16 mouse cellular contexts compared by ENCODE assay signal in genomic region chr19:6272053-6272452, GRCm38 (mm10). TPM values are rescaled to one million over a fixed set of nuclear protein-coding genes. Genes with fewer than 3 reads are reported as not detected.
DNase-seq lines count a peak whose midpoint lies in the region; ATAC-seq lines count a peak whose summit lies in the region.
"Had no signal": no experiment of that assay in that cellular context is flagged by ENCODE, and none has a peak within 500 bp of the region (broad histone marks: within the 10 kb centered on the region; RNA-seq: fewer than 3 reads in every experiment).

No protein-coding gene starts in this region.

- 72% methylated on average over 7 of the region's 7 CpGs for WGBS in embryonic facial prominence, embryonic 13.5 days
- 66% methylated on average over 7 of the region's 7 CpGs for WGBS in embryonic facial prominence, embryonic 10.5 days
- WGBS in kidney, embryonic 15.5 days = 65% methylated on average over 7 of the region's 7 CpGs
- WGBS in liver, embryonic 15.5 days (ENCODE audit: insufficient replicate concordance) = 73% methylated on average over 7 of the region's 7 CpGs

- peaks cover 10% of the 10 kb centered on the region for H3K4me1 ChIP-seq in embryonic facial prominence, embryonic 13.5 days
- peaks cover 27% of the 10 kb centered on the region for H3K4me1 ChIP-seq in embryonic facial prominence, embryonic 10.5 days
- peaks cover 23% of the 10 kb centered on the region for H3K4me1 ChIP-seq in kidney, embryonic 15.5 days
- peaks cover 85% of the 10 kb centered on the region for H3K4me1 ChIP-seq in liver, embryonic 15.5 days (replicated peaks)

- no peaks in the 10 kb centered on the region; the same call in 1 of the 2 replicates for H3K27me3 ChIP-seq in embryonic facial prominence, embryonic 13.5 days
- H3K27me3 ChIP-seq in embryonic facial prominence, embryonic 10.5 days (replicated peaks; ENCODE audit: low read depth, poor library complexity, severe bottlenecking) = peaks cover 6% of the 10 kb centered on the region
- no peaks in the 10 kb centered on the region for H3K27me3 ChIP-seq in kidney, embryonic 15.5 days
- H3K27me3 ChIP-seq in liver, embryonic 15.5 days = peaks cover 7% of the 10 kb centered on the region; the same call in 1 of the 2 replicates
- H3K27me3 ChIP-seq: lung, embryonic 15.5 days; Patski had no signal

- no peak for DNase-seq in embryonic facial prominence, embryonic 10.5 days (ENCODE audit: low spot score)
- DNase-seq in R1 (ENCODE audit: low read depth, low spot score) = peak; percentile 39
- no peak for DNase-seq in right cerebral cortex, adult 18-20 months
- DNase-seq in thymus, postnatal 14 days = no peak

- ATAC-seq in embryonic facial prominence, embryonic 13.5 days (ENCODE audit: insufficient number of reproducible peaks, insufficient read depth, low FRiP score, low TSS enrichment, low read depth) = no peak
- ATAC-seq in kidney, embryonic 15.5 days (replicated peaks; ENCODE audit: low FRiP score) = no peak
- no peak for ATAC-seq in liver, embryonic 15.5 days (ENCODE audit: insufficient read depth)
- ATAC-seq in cerebellum, adult (ENCODE audit: insufficient number of reproducible peaks, low FRiP score, low TSS enrichment) = no peak
- ATAC-seq: Patski had no signal

- H3K4me2 ChIP-seq in embryonic facial prominence, embryonic 13.5 days = no peak overlapping the region
- H3K4me2 ChIP-seq in kidney, embryonic 15.5 days = no peak overlapping the region
- H3K4me2 ChIP-seq in liver, embryonic 15.5 days = no peak overlapping the region
- H3K4me2 ChIP-seq: forebrain, embryonic 12.5 days; limb, embryonic 12.5 days; lung, embryonic 15.5 days; midbrain, embryonic 12.5 days had no signal

- no peak overlapping the region for H3K27ac ChIP-seq in embryonic facial prominence, embryonic 13.5 days
- no peak overlapping the region for H3K27ac ChIP-seq in embryonic facial prominence, embryonic 10.5 days (replicated peaks)
- H3K27ac ChIP-seq in kidney, embryonic 15.5 days = 0 out of 2 replicates have a peak overlapping the region, but pooled peaks have one; percentile 56
- peak overlapping the region; percentile 24; the same call in 1 of the 2 replicates for H3K27ac ChIP-seq in liver, embryonic 15.5 days (replicated peaks)
- H3K27ac ChIP-seq: forebrain, embryonic 12.5 days; left cerebral cortex, adult 2 months; limb, embryonic 12.5 days; lung, embryonic 15.5 days; midbrain, embryonic 12.5 days had no signal

- H3K9ac ChIP-seq in embryonic facial prominence, embryonic 13.5 days = 0 out of 2 replicates have a peak overlapping the region, but pooled peaks have one; percentile 36
- H3K9ac ChIP-seq in kidney, embryonic 15.5 days = no peak overlapping the region
- H3K9ac ChIP-seq in liver, embryonic 15.5 days = no peak overlapping the region
- H3K9ac ChIP-seq: forebrain, embryonic 12.5 days; limb, embryonic 12.5 days; lung, embryonic 15.5 days; midbrain, embryonic 12.5 days had no signal

- no peak overlapping the region for H3K4me3 ChIP-seq in embryonic facial prominence, embryonic 13.5 days
- H3K4me3 ChIP-seq in embryonic facial prominence, embryonic 10.5 days = no peak overlapping the region
- H3K4me3 ChIP-seq in kidney, embryonic 15.5 days (replicated peaks) = no peak overlapping the region
- H3K4me3 ChIP-seq in liver, embryonic 15.5 days (replicated peaks) = no peak overlapping the region
- H3K4me3 ChIP-seq: forebrain, embryonic 12.5 days; left cerebral cortex, adult 2 months; limb, embryonic 12.5 days; lung, embryonic 15.5 days; midbrain, embryonic 12.5 days had no signal

- no peaks in the 10 kb centered on the region for H3K9me3 ChIP-seq in embryonic facial prominence, embryonic 13.5 days
- no peaks in the 10 kb centered on the region for H3K9me3 ChIP-seq in embryonic facial prominence, embryonic 10.5 days
- H3K9me3 ChIP-seq in kidney, embryonic 15.5 days (replicated peaks) = no peaks in the 10 kb centered on the region
- no peaks in the 10 kb centered on the region for H3K9me3 ChIP-seq in liver, embryonic 15.5 days (replicated peaks)
- H3K9me3 ChIP-seq: forebrain, embryonic 12.5 days; limb, embryonic 12.5 days; lung, embryonic 15.5 days; midbrain, embryonic 12.5 days had no signal

- no peaks in the 10 kb centered on the region for H3K36me3 ChIP-seq in embryonic facial prominence, embryonic 13.5 days
- H3K36me3 ChIP-seq in embryonic facial prominence, embryonic 10.5 days (replicated peaks) = no peaks in the 10 kb centered on the region
- no peaks in the 10 kb centered on the region for H3K36me3 ChIP-seq in kidney, embryonic 15.5 days
- no peaks in the 10 kb centered on the region for H3K36me3 ChIP-seq in liver, embryonic 15.5 days (replicated peaks)
- H3K36me3 ChIP-seq: forebrain, embryonic 12.5 days; limb, embryonic 12.5 days; lung, embryonic 15.5 days; midbrain, embryonic 12.5 days had no signal

RNA-seq across cellular contexts. Expression of gene Ehd1, which starts 4.5 kb away (rescaled TPM):
- polyA plus RNA-seq in embryonic facial prominence, embryonic 13.5 days (2015; fragmentation: Nextera tagmentation; extraction: Ambion mirVana) = 64.7 and 68.9 TPM in 2 replicates
- 81.8 and 83.5 TPM in 2 replicates for polyA plus RNA-seq in embryonic facial prominence, embryonic 10.5 days (2016; fragmentation: Nextera tagmentation; extraction: Ambion mirVana)
- polyA plus RNA-seq in kidney, embryonic 15.5 days (2015; fragmentation: Nextera tagmentation; extraction: Ambion mirVana) = 67.8 and 81.8 TPM in 2 replicates
- polyA plus RNA-seq in liver, embryonic 15.5 days (2015; fragmentation: Nextera tagmentation; extraction: Ambion mirVana) = 64.0 and 69.3 TPM in 2 replicates

RNA-seq across cellular contexts. Expression of gene Atg2a, which starts 30.6 kb away (rescaled TPM):
- 10.3 and 10.5 TPM in 2 replicates for polyA plus RNA-seq in embryonic facial prominence, embryonic 13.5 days (2015; fragmentation: Nextera tagmentation; extraction: Ambion mirVana)
- polyA plus RNA-seq in embryonic facial prominence, embryonic 10.5 days (2016; fragmentation: Nextera tagmentation; extraction: Ambion mirVana) = 12.5 and 13.6 TPM in 2 replicates
- 9.8 and 12.1 TPM in 2 replicates for polyA plus RNA-seq in kidney, embryonic 15.5 days (2015; fragmentation: Nextera tagmentation; extraction: Ambion mirVana)
- polyA plus RNA-seq in liver, embryonic 15.5 days (2015; fragmentation: Nextera tagmentation; extraction: Ambion mirVana) = 4.7 and 5.8 TPM in 2 replicates

RNA-seq across cellular contexts. Expression of gene Cdc42bpg, which starts 34.2 kb away (rescaled TPM):
- 0.91 and 0.92 TPM in 2 replicates for polyA plus RNA-seq in embryonic facial prominence, embryonic 13.5 days (2015; fragmentation: Nextera tagmentation; extraction: Ambion mirVana)
- polyA plus RNA-seq in embryonic facial prominence, embryonic 10.5 days (2016; fragmentation: Nextera tagmentation; extraction: Ambion mirVana) = 0.12 and 0.39 TPM in 2 replicates
- 0.78 and 1.0 TPM in 2 replicates for polyA plus RNA-seq in kidney, embryonic 15.5 days (2015; fragmentation: Nextera tagmentation; extraction: Ambion mirVana)
- 0.21 and 0.38 TPM in 2 replicates for polyA plus RNA-seq in liver, embryonic 15.5 days (2015; fragmentation: Nextera tagmentation; extraction: Ambion mirVana)

RNA-seq across cellular contexts. Expression of gene Ppp2r5b, which starts 36.4 kb away (rescaled TPM):
- 26.6 and 27.9 TPM in 2 replicates for polyA plus RNA-seq in embryonic facial prominence, embryonic 13.5 days (2015; fragmentation: Nextera tagmentation; extraction: Ambion mirVana)
- polyA plus RNA-seq in embryonic facial prominence, embryonic 10.5 days (2016; fragmentation: Nextera tagmentation; extraction: Ambion mirVana) = 25.5 and 26.3 TPM in 2 replicates
- 22.9 and 27.6 TPM in 2 replicates for polyA plus RNA-seq in kidney, embryonic 15.5 days (2015; fragmentation: Nextera tagmentation; extraction: Ambion mirVana)
- polyA plus RNA-seq in liver, embryonic 15.5 days (2015; fragmentation: Nextera tagmentation; extraction: Ambion mirVana) = 3.3 and 5.0 TPM in 2 replicates

RNA-seq across cellular contexts. Expression of gene Gpha2, which starts 45.9 kb away (rescaled TPM):
- polyA plus RNA-seq in embryonic facial prominence, embryonic 13.5 days (2015; fragmentation: Nextera tagmentation; extraction: Ambion mirVana) = 3.3 and 3.8 TPM in 2 replicates
- 0.98 and 1.3 TPM in 2 replicates for polyA plus RNA-seq in embryonic facial prominence, embryonic 10.5 days (2016; fragmentation: Nextera tagmentation; extraction: Ambion mirVana)
- 0.39 and 0.74 TPM in 2 replicates for polyA plus RNA-seq in kidney, embryonic 15.5 days (2015; fragmentation: Nextera tagmentation; extraction: Ambion mirVana)
- 0.15 and 0.28 TPM in 2 replicates for polyA plus RNA-seq in liver, embryonic 15.5 days (2015; fragmentation: Nextera tagmentation; extraction: Ambion mirVana)
- polyA plus RNA-seq: heart, embryonic 14.5 days; lung, embryonic 15.5 days; neural tube, embryonic 14.5 days had no signal

Comparison
In these comparisons a context has a peak if more than half of its experiments do, and no peak if none do; other contexts are left out.
1. H3K27ac ChIP-seq: peak in kidney, embryonic 15.5 days (single experiment) and liver, embryonic 15.5 days (single experiment); none in embryonic facial prominence, embryonic 13.5 days (single experiment) and embryonic facial prominence, embryonic 10.5 days (single experiment).